Mouse (Mus musculus) E14TG2a.4 (cell line): Measurements from ENCODE around the gene Dclk1.

Source experiments
- CTCF ChIP-seq: conservative IDR thresholded peaks from 2 replicates; pipeline ENCODE4 v1.5.1; 2014; ENCODE audit warnings: low read length
- NANOG ChIP-seq: IDR thresholded peaks from 2 replicates; pipeline ENCODE4 v1.6.1; 2014; ENCODE audit warnings: borderline replicate concordance, low read length, mixed read lengths
- POU5F1 ChIP-seq: IDR thresholded peaks from 2 replicates; pipeline ENCODE4 v1.6.1; 2014; ENCODE audit warnings: low read length, borderline replicate concordance

DNA sequence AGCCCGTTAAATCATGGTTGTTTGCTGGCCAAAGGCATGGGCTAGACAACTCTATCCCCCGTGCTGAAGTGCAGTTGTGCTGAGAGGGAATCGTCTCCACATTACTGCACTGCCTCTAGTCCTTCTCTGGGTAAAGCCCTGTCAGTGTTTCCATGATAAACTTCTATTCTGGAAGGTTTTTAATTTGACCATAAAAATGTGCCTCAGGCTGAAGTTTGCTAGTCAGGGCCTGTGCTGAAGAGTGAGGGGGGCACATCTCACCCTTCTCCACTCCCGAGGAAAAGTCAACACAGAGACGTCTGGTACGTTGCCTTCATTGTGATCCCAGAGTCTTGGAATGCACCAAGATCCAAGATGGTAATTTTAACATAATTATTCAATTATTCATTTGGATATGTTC lies 294.7 kb downstream of the Dclk1 start:
- TF ChIP-seq CTCF = no peak
- TF ChIP-seq NANOG = no peak
- no peak for TF ChIP-seq POU5F1
